Mouse (Mus musculus) neural tube, postnatal 0 days (tissue): ENCODE measurements around the gene Spx. TPM values are rescaled to one million over a fixed set of nuclear protein-coding genes. Genes with fewer than 3 reads are reported as not detected.

Experiments used
- polyA plus RNA-seq: library from polyadenylated mRNA; unstranded; fragments of >200 nt; fragmentation: Nextera tagmentation; extraction: Ambion mirVana; gene quantifications from 2 replicates; pipeline ENCODE4 v1.2.1, GENCODE M21; 2015

Spx gene
- 1.1 and 1.2 TPM in 2 replicates for polyA plus RNA-seq

DNA sequence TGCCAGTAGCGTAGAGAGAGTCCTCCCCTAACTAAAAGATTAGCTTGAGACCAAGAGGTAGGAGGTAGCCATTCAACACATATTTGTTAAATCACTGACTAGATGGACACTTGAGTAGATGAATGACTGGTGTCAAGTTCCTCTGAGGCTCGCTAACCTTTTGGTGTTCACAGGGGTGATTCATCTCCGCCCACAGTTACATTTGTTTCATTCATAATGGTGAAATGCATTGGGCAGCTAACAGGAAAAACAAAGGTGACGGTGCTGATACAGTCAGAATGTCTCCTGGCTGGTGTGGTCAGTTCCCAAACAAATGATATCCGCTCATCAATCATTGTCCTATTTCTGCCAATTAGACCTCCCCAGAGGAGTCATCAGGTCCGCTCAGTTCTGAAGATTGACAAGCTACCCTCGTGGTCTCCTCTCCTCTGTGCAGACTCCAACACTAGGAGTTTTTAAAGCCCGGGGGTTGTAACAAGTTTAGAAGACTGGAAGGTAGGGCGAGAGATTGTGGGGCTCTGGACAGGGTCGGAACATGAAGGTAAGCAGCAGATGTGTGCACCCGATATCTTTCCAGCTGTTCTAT is at the start of gene Spx:
Spx (plus strand) TSS at position 536 of the 586 bp plus-strand sequence.

DNA sequence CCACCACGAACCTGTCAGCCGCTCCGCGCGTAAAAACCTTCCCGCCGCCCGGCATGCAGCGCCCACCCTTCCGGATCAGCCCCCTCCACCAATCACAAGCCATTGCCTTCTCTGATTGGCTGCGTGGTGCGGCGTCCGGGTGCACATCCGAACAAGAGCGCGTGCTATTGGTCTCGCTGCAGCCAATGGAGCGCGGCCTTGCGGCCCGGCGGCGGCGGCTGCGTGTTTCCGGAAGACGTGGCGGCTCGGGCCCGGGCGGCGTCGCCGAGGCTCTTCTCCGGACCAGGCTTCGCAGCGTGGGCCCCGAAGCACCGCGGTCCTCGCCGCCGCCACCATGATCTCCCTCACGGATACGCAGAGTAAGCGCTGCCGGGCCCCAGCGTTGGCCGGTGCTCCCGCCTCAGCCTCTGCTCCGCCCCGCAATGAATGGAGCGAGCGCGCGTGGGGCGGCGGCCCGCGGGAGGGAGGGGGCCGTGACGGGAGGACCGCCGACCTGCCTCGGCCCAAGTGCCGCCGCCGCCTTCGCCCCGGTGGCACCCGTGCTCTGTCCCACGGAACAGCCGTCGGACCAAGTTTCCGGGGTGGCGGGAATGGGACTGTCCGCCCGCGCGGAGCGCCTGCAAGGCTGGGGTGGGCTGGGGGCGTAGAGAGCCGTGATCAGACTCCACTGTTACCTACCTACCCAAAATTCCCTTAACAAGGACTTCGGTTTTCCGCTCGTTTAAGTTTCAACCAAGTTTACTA is 26.1 kb upstream of the Spx start, which contains the start of the genes Recql and Golt1b:
Recql (minus strand) TSS at position 77 of the 744 bp plus-strand sequence.
Golt1b (plus strand) TSS at position 211 of the 744 bp plus-strand sequence.

Other genes starting within 250 kb of the Spx start
- 0.39 TPM in 1 of 2 replicates, not detected in the other for gene Slco1a6, start 204.9 kb upstream of the Spx start, polyA plus RNA-seq
- not detected in 2 replicates for gene Iapp, start 115.0 kb upstream of the Spx start, polyA plus RNA-seq
- gene Slco1a5, start 90.5 kb upstream of the Spx start, polyA plus RNA-seq, result 0.23 and 0.49 TPM in 2 replicates
- 15.4 and 16.8 TPM in 2 replicates for gene Pyroxd1, start 67.8 kb upstream of the Spx start, polyA plus RNA-seq
- 13.9 and 15.2 TPM in 2 replicates for gene Recql, start 26.4 kb upstream of the Spx start, polyA plus RNA-seq
- 54.7 and 56.4 TPM in 2 replicates for gene Golt1b, start 26.2 kb upstream of the Spx start, polyA plus RNA-seq
- gene Gys2, start 59.7 kb downstream of the Spx start, polyA plus RNA-seq, result 0.25 and 0.36 TPM in 2 replicates
- 774 and 778 TPM in 2 replicates for gene Ldhb, start 94.5 kb downstream of the Spx start, polyA plus RNA-seq
- 7.4 and 10.2 TPM in 2 replicates for gene Kcnj8, start 158.2 kb downstream of the Spx start, polyA plus RNA-seq